Mouse (Mus musculus) layer of hippocampus, postnatal 25 days (tissue): Measurements from ENCODE around the gene Iqcf5. TPM values are rescaled to one million over a fixed set of nuclear protein-coding genes. Genes with fewer than 3 reads are reported as not detected.

Source experiments
- DNase-seq, 2 experiments: peaks; one replicate each; pipeline ENCODE4 v3.0.0; 2022; ENCODE audit warnings: mixed read lengths in 2 of 2, low spot score in 1 of 2; ENCODE audit errors: extremely low spot score in 1 of 2
- total RNA-seq, 2 experiments: library from RNA; stranded (reverse); gene quantifications; 2 replicates each; pipeline ENCODE4 v1.2.3; 2021

Gene Iqcf5
- total RNA-seq = not detected

GRCm38 (mm10) chr9:106514273-106514672 is at the start of gene Iqcf5:
Gene Iqcf5 (plus strand): TSS chr9:106514573.
- DNase-seq = no peak

- DNase-seq = peak in 1 of 2 experiments; percentile 72
Observed at GRCm38 (mm10) chr9:106464751-106465541, 49.4 kb upstream of the Iqcf5 start.

GRCm38 (mm10) chr9:106465571-106466200 is 48.7 kb upstream of the Iqcf5 start, which contains the start of gene Gpr62:
Gene Gpr62 (minus strand): TSS chr9:106465938.
- no peak for DNase-seq

GRCm38 (mm10) chr9:106466721-106467120 is 47.7 kb upstream of the Iqcf5 start:
- DNase-seq = no peak

GRCm38 (mm10) chr9:106467746-106468145 is 46.6 kb upstream of the Iqcf5 start:
- no peak for DNase-seq

GRCm38 (mm10) chr9:106469317-106469716 is 45.1 kb upstream of the Iqcf5 start:
- DNase-seq = no peak

- peak in 1 of 2 experiments; percentile 1 for DNase-seq
Observed at GRCm38 (mm10) chr9:106469776-106470175, 44.6 kb upstream of the Iqcf5 start.

GRCm38 (mm10) chr9:106470991-106471750 is 43.2 kb upstream of the Iqcf5 start:
- DNase-seq = peak in 1 of 2 experiments; percentile 2

- peak in 1 of 2 experiments; percentile 7 for DNase-seq
Observed at GRCm38 (mm10) chr9:106471892-106472291, 42.5 kb upstream of the Iqcf5 start.

GRCm38 (mm10) chr9:106472321-106472720 is 42.1 kb upstream of the Iqcf5 start:
- DNase-seq = peak in 1 of 2 experiments; percentile 4

GRCm38 (mm10) chr9:106473081-106473752 is 41.2 kb upstream of the Iqcf5 start:
- peak in 1 of 2 experiments; percentile 1 for DNase-seq

GRCm38 (mm10) chr9:106473753-106474105 is 40.6 kb upstream of the Iqcf5 start:
- peak in 1 of 2 experiments; percentile 1 for DNase-seq

GRCm38 (mm10) chr9:106474456-106474855 is 39.9 kb upstream of the Iqcf5 start:
- DNase-seq = peak in 1 of 2 experiments; percentile 60

- DNase-seq = peak in 1 of 2 experiments; percentile 1
Observed at GRCm38 (mm10) chr9:106475046-106475445, 39.3 kb upstream of the Iqcf5 start.

GRCm38 (mm10) chr9:106475663-106476001 is 38.7 kb upstream of the Iqcf5 start, which contains the start of gene Rrp9:
Gene Rrp9 (plus strand): TSS chr9:106475963.
- peak in 1 of 2 experiments; percentile 3 for DNase-seq

- DNase-seq = no peak
Observed at GRCm38 (mm10) chr9:106476002-106476923, 38.1 kb upstream of the Iqcf5 start.

- peak; percentile 95 to 98 for DNase-seq
Observed at GRCm38 (mm10) chr9:106476924-106477484, 37.4 kb upstream of the Iqcf5 start, which contains the start of gene Parp3. Gene Parp3 (minus strand): TSS chr9:106476949.

- no peak for DNase-seq
Observed at GRCm38 (mm10) chr9:106477649-106478048, 36.7 kb upstream of the Iqcf5 start.

- DNase-seq = no peak
Observed at GRCm38 (mm10) chr9:106478101-106478500, 36.3 kb upstream of the Iqcf5 start.
